Mouse (Mus musculus) heart, adult 11 months (tissue): ENCODE results near the gene Ncoa5.

Experiments
- DNase-seq: peaks from one replicate; pipeline ENCODE4 v3.0.0; 2022

Ncoa5 gene

GRCm38 (mm10) chr2:165043729-165044128, 9.1 kb upstream of the Ncoa5 start:
- no peak for DNase-seq

GRCm38 (mm10) chr2:165043090-165043636, 8.5 kb upstream of the Ncoa5 start:
- DNase-seq, result peak; percentile 55

GRCm38 (mm10) chr2:165042126-165042525, 7.5 kb upstream of the Ncoa5 start:
- DNase-seq, result peak; percentile 37

GRCm38 (mm10) chr2:165037415-165037814, 2.7 kb upstream of the Ncoa5 start:
- DNase-seq, result peak; percentile 78

- DNase-seq, result no peak
These were observed 378 bp upstream of the Ncoa5 start for GRCm38 (mm10) chr2:165035058-165035431.

- DNase-seq, result peak; percentile 62
These were observed 1.4 kb downstream of the Ncoa5 start for GRCm38 (mm10) chr2:165033306-165033705.

GRCm38 (mm10) chr2:165032533-165032932, 2.1 kb downstream of the Ncoa5 start:
- peak; percentile 72 for DNase-seq

GRCm38 (mm10) chr2:165027163-165027562, 7.5 kb downstream of the Ncoa5 start:
- peak; percentile 42 for DNase-seq

GRCm38 (mm10) chr2:165020490-165020889, 14.2 kb downstream of the Ncoa5 start:
- peak; percentile 71 for DNase-seq

- peak; percentile 37 for DNase-seq
These were observed 19.7 kb downstream of the Ncoa5 start for GRCm38 (mm10) chr2:165014935-165015334.

GRCm38 (mm10) chr2:165010351-165010750, 24.3 kb downstream of the Ncoa5 start:
- DNase-seq, result peak; percentile 45

- no peak for DNase-seq
These were observed 25.1 kb downstream of the Ncoa5 start for GRCm38 (mm10) chr2:165009581-165009980.

GRCm38 (mm10) chr2:165009161-165009560, 25.5 kb downstream of the Ncoa5 start:
- DNase-seq, result peak; percentile 61

- DNase-seq, result no peak
These were observed 26.7 kb downstream of the Ncoa5 start for GRCm38 (mm10) chr2:165007986-165008385.

- DNase-seq, result peak; percentile 41
These were observed 27.9 kb downstream of the Ncoa5 start for GRCm38 (mm10) chr2:165006813-165007212.

GRCm38 (mm10) chr2:165004237-165004636, 30.4 kb downstream of the Ncoa5 start:
- no peak for DNase-seq

- no peak for DNase-seq
These were observed 31.6 kb downstream of the Ncoa5 start for GRCm38 (mm10) chr2:165003108-165003507.

GRCm38 (mm10) chr2:165001958-165002357, 32.7 kb downstream of the Ncoa5 start:
- no peak for DNase-seq

- DNase-seq, result peak; percentile 95
These were observed 36.8 kb downstream of the Ncoa5 start for GRCm38 (mm10) chr2:164997721-164998428.

GRCm38 (mm10) chr2:164996848-164997720, 37.6 kb downstream of the Ncoa5 start:
- DNase-seq, result peak; percentile 93

- no peak for DNase-seq
These were observed 38.7 kb downstream of the Ncoa5 start for GRCm38 (mm10) chr2:164995976-164996375.

- no peak for DNase-seq
These were observed 39.8 kb downstream of the Ncoa5 start for GRCm38 (mm10) chr2:164994659-164995428.

GRCm38 (mm10) chr2:164994156-164994555, 40.5 kb downstream of the Ncoa5 start:
- no peak for DNase-seq
